Mouse (Mus musculus) liver, postnatal 0 days (tissue): Measurements from ENCODE around the gene Nbeal2.

Experiments
- CTCF ChIP-seq: sonication (generic); IDR thresholded peaks from 2 replicates; pipeline ENCODE4 v1.5.1; 2016; ENCODE audit warnings: antibody characterized with exemption, low read depth
- EP300 ChIP-seq: IDR thresholded peaks from 2 replicates; pipeline ENCODE4 v1.6.1; 2016; ENCODE audit warnings: antibody characterized with exemption, low read depth, mild to moderate bottlenecking

GRCm38 (mm10) chr9:110669785-110670184 is 15.8 kb upstream of the Nbeal2 start:
- TF ChIP-seq CTCF (no peak), EP300 (0 out of 2 replicates have a peak, but pooled peaks have one; percentile 35)
